Mouse (Mus musculus): ENCODE measurements at regions not wholly inside any gene's neighbourhood (a gene's known extent, or its start where the extent isn't known, plus 50 kb on each side); places are given as distances from the start of the nearest gene placed in this dataset.

DNA sequence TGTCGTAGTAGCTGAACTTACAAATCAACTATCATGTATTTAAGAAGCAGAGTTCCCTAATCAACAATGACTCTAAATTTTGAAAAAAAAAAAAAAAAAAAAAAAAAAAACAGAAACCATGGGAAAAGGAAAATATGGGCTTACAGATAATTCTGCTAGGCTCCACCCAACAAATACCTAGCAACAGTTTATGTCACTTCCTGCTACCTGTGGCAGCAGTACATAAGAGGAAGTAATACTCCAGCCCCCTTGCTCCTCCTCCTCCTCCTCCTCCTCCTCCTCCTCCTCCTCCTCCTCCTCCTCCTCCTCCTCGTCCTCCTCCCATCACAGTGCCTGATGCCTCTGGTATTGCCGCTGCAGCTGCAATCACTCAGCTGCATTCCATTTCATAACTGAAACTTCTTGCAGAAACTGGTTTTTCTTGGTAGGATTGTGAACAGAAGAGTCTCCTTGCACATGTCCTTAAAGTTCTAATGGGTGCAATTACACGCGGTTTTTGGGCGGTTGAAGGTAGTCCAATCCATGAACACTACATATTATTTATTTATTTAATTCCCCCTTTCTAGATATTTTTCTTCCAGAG lies 89.6 kb downstream of the Plk2 start:
- Histone ChIP-seq H3K9ac (ENCODE audit: low read length) (no peak overlapping the region), H3K27ac (replicated peaks in 1 of 2; ENCODE audit: control insufficient read depth in 1 of 2, insufficient read depth in 1 of 2, low read depth in 2 of 2, low read length in 2 of 2) (no peak overlapping the region), H3K4me2 (ENCODE audit: low read length) (no peak overlapping the region), H3K4me3 (ENCODE audit: control insufficient read depth in 1 of 2, insufficient read depth in 1 of 2, low read depth in 1 of 2, low read length in 2 of 2) (no peak overlapping the region), H3K9me3 (ENCODE audit: control insufficient read depth, low read length) (no peaks in the 10 kb centered on the region), H3K27me3 (ENCODE audit: control insufficient read depth, insufficient read depth, low read length) (no peaks in the 10 kb centered on the region), H3K4me1 (ENCODE audit: control insufficient read depth in 2 of 2, insufficient read depth in 2 of 2, low read length in 2 of 2) (no peaks in the 10 kb centered on the region), H3K36me3 (ENCODE audit: control insufficient read depth, insufficient read depth, low read length) (no peaks in the 10 kb centered on the region)
- 82% methylated on average over 5 of the region's 6 CpGs for WGBS
- ATAC-seq (ENCODE audit: insufficient number of reproducible peaks, insufficient read depth, low FRiP score, low read depth), result no peak

DNA sequence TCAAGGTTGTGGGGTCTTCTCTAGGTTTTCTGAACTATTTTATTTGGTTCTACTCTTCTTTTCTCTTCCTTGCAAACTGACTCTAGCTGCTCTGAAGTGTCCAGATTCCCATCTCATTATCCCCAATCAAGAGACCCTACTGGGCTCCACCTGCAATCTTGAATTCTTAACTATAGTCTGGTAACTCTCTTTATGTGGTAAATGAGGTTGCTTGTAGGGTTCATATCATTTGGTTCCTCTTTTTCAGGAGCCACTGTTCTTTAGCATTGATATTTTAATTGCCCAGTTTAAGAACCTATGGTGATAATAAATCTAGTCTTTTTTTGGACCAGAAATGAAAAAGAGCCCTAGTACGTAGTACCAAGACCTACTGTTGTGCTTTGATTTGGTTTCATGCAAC lies 90.7 kb downstream of the Plk2 start:
- no peak overlapping the region for H3K4me3 ChIP-seq (ENCODE audit: control insufficient read depth in 1 of 2, insufficient read depth in 1 of 2, low read depth in 1 of 2, low read length in 2 of 2)
- WGBS, result 88% methylated on average over 1 of the region's 1 CpGs
- no peak for ATAC-seq (ENCODE audit: insufficient number of reproducible peaks, insufficient read depth, low FRiP score, low read depth)
- no peaks in the 10 kb centered on the region for H3K36me3 ChIP-seq (ENCODE audit: control insufficient read depth, insufficient read depth, low read length)
- no peaks in the 10 kb centered on the region for H3K4me1 ChIP-seq (ENCODE audit: control insufficient read depth in 2 of 2, insufficient read depth in 2 of 2, low read length in 2 of 2)
- no peak overlapping the region for H3K27ac ChIP-seq (replicated peaks in 1 of 2; ENCODE audit: control insufficient read depth in 1 of 2, insufficient read depth in 1 of 2, low read depth in 2 of 2, low read length in 2 of 2)
- no peak overlapping the region for H3K9ac ChIP-seq (ENCODE audit: low read length)
- no peak overlapping the region for H3K4me2 ChIP-seq (ENCODE audit: low read length)
- H3K27me3 ChIP-seq (ENCODE audit: control insufficient read depth, insufficient read depth, low read length), result no peaks in the 10 kb centered on the region
- no peaks in the 10 kb centered on the region for H3K9me3 ChIP-seq (ENCODE audit: control insufficient read depth, low read length)

DNA sequence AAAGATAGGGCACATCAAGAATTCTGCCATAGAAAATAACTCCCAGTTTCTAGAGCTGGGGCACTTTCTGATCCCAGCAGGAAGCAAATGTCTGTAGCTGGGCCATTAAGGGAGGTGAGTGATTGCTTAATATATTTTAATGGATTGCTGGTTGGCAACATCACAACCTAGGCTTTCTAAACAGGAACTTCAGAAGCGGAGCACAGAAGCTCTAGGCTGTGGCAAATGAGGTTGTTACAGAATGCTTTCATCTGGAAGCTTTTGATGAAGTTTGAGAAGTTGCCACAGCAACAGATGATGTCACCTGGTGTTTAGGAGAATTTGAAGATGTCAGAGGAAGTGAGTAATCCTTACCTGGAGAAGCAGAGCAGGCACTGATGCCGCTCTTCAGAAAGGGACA lies 95.3 kb downstream of the Plk2 start:
- H3K9ac ChIP-seq (ENCODE audit: low read length), result no peak overlapping the region
- H3K36me3 ChIP-seq (ENCODE audit: control insufficient read depth, insufficient read depth, low read length), result no peaks in the 10 kb centered on the region
- WGBS, result 87% methylated on average over 2 of the region's 2 CpGs
- H3K27ac ChIP-seq (replicated peaks in 1 of 2; ENCODE audit: control insufficient read depth in 1 of 2, insufficient read depth in 1 of 2, low read depth in 2 of 2, low read length in 2 of 2), result no peak overlapping the region
- no peaks in the 10 kb centered on the region for H3K27me3 ChIP-seq (ENCODE audit: control insufficient read depth, insufficient read depth, low read length)
- H3K9me3 ChIP-seq (ENCODE audit: control insufficient read depth, low read length), result no peaks in the 10 kb centered on the region
- H3K4me3 ChIP-seq (ENCODE audit: control insufficient read depth in 1 of 2, insufficient read depth in 1 of 2, low read depth in 1 of 2, low read length in 2 of 2), result no peak overlapping the region
- peaks cover 4 to 9% of the 10 kb centered on the region in 2 experiments; a peak in 3 of 4 replicates for H3K4me1 ChIP-seq (ENCODE audit: control insufficient read depth in 2 of 2, insufficient read depth in 2 of 2, low read length in 2 of 2)
- no peak overlapping the region for H3K4me2 ChIP-seq (ENCODE audit: low read length)
- no peak for ATAC-seq (ENCODE audit: insufficient number of reproducible peaks, insufficient read depth, low FRiP score, low read depth)

DNA sequence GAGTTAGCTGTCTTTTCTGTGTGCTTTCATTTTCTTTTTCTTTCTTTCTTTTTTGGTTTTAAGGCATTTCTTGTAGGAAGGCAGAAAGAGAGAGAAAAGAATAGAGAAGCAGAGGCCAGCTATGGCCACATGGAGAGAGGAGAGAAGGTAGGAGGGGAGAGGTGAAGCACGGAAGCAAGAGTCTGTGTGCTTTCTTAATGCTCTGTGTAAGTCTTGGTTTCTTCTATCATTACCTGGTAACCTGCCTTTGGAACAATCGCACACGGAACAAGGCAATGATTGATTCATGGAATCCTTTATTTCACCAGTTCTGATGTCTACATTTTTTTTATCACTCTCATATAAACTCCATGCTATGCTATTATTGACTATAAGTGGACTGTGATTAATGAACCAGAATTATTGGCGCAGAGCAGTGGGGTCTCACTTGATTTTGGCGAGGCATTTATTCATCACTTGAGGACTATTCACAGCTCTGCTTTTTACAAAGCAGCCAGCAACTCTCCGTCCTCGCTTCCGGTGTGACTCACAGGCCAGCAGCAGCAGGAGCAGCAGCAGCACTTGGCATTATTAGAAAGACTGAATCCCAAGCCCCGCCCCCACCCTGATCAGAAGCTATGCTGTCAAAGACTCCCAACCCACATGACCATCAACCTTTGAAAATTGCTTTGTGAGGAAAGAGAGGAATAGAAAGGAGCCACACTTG lies 97.6 kb downstream of the Plk2 start:
- Histone ChIP-seq H3K4me3 (ENCODE audit: control insufficient read depth in 1 of 2, insufficient read depth in 1 of 2, low read depth in 1 of 2, low read length in 2 of 2) (no peak overlapping the region), H3K9me3 (ENCODE audit: control insufficient read depth, low read length) (no peaks in the 10 kb centered on the region), H3K27ac (replicated peaks in 1 of 2; ENCODE audit: control insufficient read depth in 1 of 2, insufficient read depth in 1 of 2, low read depth in 2 of 2, low read length in 2 of 2) (no peak overlapping the region), H3K4me1 (ENCODE audit: control insufficient read depth in 2 of 2, insufficient read depth in 2 of 2, low read length in 2 of 2) (peaks cover 4 to 9% of the 10 kb centered on the region in 2 experiments; a peak in 3 of 4 replicates), H3K9ac (ENCODE audit: low read length) (no peak overlapping the region), H3K27me3 (ENCODE audit: control insufficient read depth, insufficient read depth, low read length) (no peaks in the 10 kb centered on the region), H3K36me3 (ENCODE audit: control insufficient read depth, insufficient read depth, low read length) (no peaks in the 10 kb centered on the region), H3K4me2 (ENCODE audit: low read length) (no peak overlapping the region; the same call in 1 of the 2 replicates)
- 42% methylated on average over 9 of the region's 9 CpGs for WGBS
- ATAC-seq (ENCODE audit: insufficient number of reproducible peaks, insufficient read depth, low FRiP score, low read depth), result no peak

DNA sequence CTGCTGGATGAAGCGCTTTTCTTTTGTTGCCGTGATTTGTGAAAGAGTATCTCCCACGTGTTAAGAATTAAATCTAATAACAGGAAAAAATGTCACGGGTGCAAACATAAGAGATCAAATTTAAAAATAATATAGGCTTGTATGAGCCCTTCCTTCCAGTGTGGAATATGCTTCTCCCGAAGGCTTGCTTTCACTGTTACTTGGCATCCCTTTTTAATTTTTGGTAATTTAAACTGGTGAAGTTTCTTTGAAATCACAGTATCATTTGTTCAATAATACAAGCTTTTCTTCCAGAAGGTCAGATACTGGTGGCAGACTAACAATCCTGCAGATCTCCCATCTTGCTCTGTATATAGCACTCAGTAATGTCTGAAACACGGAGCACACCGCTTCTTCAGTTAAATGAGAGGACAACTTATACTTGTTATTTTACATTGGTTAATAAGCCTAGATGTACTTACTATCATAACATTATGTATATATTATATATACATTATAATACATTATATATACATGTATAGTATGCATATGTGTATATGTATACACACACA lies 98.2 kb downstream of the Plk2 start:
- Histone ChIP-seq H3K9ac (ENCODE audit: low read length) (no peak overlapping the region), H3K4me3 (ENCODE audit: control insufficient read depth in 1 of 2, insufficient read depth in 1 of 2, low read depth in 1 of 2, low read length in 2 of 2) (no peak overlapping the region), H3K36me3 (ENCODE audit: control insufficient read depth, insufficient read depth, low read length) (no peaks in the 10 kb centered on the region), H3K9me3 (ENCODE audit: control insufficient read depth, low read length) (no peaks in the 10 kb centered on the region), H3K27ac (replicated peaks in 1 of 2; ENCODE audit: control insufficient read depth in 1 of 2, insufficient read depth in 1 of 2, low read depth in 2 of 2, low read length in 2 of 2) (no peak overlapping the region), H3K27me3 (ENCODE audit: control insufficient read depth, insufficient read depth, low read length) (no peaks in the 10 kb centered on the region), H3K4me2 (ENCODE audit: low read length) (no peak overlapping the region; the same call in 1 of the 2 replicates), H3K4me1 (ENCODE audit: control insufficient read depth in 2 of 2, insufficient read depth in 2 of 2, low read length in 2 of 2) (peaks cover 4 to 9% of the 10 kb centered on the region in 2 experiments; a peak in 3 of 4 replicates)
- ATAC-seq (ENCODE audit: insufficient number of reproducible peaks, insufficient read depth, low FRiP score, low read depth), result no peak
- 81% methylated on average over 7 of the region's 7 CpGs for WGBS

DNA sequence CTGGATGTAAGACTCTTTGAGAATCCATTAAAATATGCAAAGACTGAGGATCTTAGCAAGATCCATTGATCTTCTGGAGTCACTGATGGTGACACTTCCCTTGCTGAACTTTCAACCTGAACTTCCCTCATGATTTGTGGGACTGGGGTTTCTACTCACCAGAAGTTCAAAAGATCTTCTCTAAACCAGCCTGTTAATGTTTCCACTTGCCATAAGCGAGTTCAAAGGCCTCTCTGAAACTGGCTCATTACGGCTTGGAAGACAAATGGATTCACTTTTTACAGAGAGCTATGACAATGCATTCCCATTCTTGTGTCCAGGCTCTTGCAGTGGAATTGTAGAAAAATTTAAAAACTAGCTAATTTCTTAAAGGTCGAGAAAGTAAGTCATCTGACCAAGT lies 102.6 kb downstream of the Plk2 start:
- H3K4me3 ChIP-seq (ENCODE audit: control insufficient read depth in 1 of 2, insufficient read depth in 1 of 2, low read depth in 1 of 2, low read length in 2 of 2), result no peak overlapping the region
- H3K4me1 ChIP-seq (ENCODE audit: control insufficient read depth in 2 of 2, insufficient read depth in 2 of 2, low read length in 2 of 2), result peaks cover 4 to 6% of the 10 kb centered on the region in 2 experiments; a peak in 3 of 4 replicates
- no peaks in the 10 kb centered on the region for H3K9me3 ChIP-seq (ENCODE audit: control insufficient read depth, low read length)
- 87% methylated on average over 3 of the region's 3 CpGs for WGBS
- no peak overlapping the region for H3K9ac ChIP-seq (ENCODE audit: low read length)
- H3K27ac ChIP-seq (replicated peaks in 1 of 2; ENCODE audit: control insufficient read depth in 1 of 2, insufficient read depth in 1 of 2, low read depth in 2 of 2, low read length in 2 of 2), result no peak overlapping the region
- no peak for ATAC-seq (ENCODE audit: insufficient number of reproducible peaks, insufficient read depth, low FRiP score, low read depth)
- H3K27me3 ChIP-seq (ENCODE audit: control insufficient read depth, insufficient read depth, low read length), result no peaks in the 10 kb centered on the region
- no peaks in the 10 kb centered on the region for H3K36me3 ChIP-seq (ENCODE audit: control insufficient read depth, insufficient read depth, low read length)
- no peak overlapping the region for H3K4me2 ChIP-seq (ENCODE audit: low read length)

DNA sequence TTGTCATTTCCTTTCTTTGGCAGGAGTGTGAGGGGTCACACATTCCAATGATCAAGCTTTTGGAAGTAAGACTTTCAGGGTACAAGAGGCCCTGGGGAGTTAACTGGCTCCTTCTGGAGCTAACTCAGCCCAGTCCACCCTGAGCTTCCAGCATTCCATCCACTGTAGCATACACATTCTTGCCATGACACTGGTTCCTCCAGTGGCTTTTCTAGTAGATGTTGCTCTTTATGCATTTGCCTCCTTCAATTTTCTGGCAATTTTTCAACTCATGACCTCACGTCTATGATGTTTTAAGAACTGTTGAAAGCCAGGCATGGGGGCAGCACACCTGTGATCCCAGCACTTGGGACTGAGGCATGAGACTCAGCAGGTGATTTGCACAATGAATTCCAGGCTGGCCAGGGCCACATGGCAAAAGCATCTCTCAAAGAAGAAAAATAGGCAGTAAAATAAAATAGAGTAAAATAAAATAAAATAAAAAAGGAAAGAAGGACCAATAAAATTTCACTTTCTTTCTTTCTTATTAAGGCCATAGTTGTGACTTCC lies 113.0 kb downstream of the Plk2 start:
- WGBS, result 61% methylated on average over 1 of the region's 1 CpGs
- Histone ChIP-seq H3K4me3 (ENCODE audit: control insufficient read depth in 1 of 2, insufficient read depth in 1 of 2, low read depth in 1 of 2, low read length in 2 of 2) (no peak overlapping the region), H3K9me3 (ENCODE audit: control insufficient read depth, low read length) (peaks cover 2% of the 10 kb centered on the region; the same call in 1 of the 2 replicates), H3K36me3 (ENCODE audit: control insufficient read depth, insufficient read depth, low read length) (no peaks in the 10 kb centered on the region), H3K27ac (replicated peaks in 1 of 2; ENCODE audit: control insufficient read depth in 1 of 2, insufficient read depth in 1 of 2, low read depth in 2 of 2, low read length in 2 of 2) (no peak overlapping the region), H3K27me3 (ENCODE audit: control insufficient read depth, insufficient read depth, low read length) (no peaks in the 10 kb centered on the region), H3K4me1 (ENCODE audit: control insufficient read depth in 2 of 2, insufficient read depth in 2 of 2, low read length in 2 of 2) (no peaks in the 10 kb centered on the region), H3K4me2 (ENCODE audit: low read length) (no peak overlapping the region), H3K9ac (ENCODE audit: low read length) (no peak overlapping the region)
- ATAC-seq (ENCODE audit: insufficient number of reproducible peaks, insufficient read depth, low FRiP score, low read depth), result no peak

Measured in heart, embryonic 14.5 days (tissue).